Mouse (Mus musculus) embryo, embryonic 9.5 days (tissue): ENCODE measurements around the gene Plcb2.

Experiments
- DNase-seq: peaks from one replicate; pipeline ENCODE4 v3.0.0-alpha.2; 2017; ENCODE audit errors: extremely low spot score

The Plcb2 gene

GRCm38 (mm10) chr2:118728337-118728736 is at the start of gene Plcb2:
Gene Plcb2, minus strand, starts transcription at chr2:118728438.
- DNase-seq: no peak

- no peak for DNase-seq
These were observed 48.1 kb upstream of the Plcb2 start for GRCm38 (mm10) chr2:118776295-118776694.

GRCm38 (mm10) chr2:118775846-118776245 is 47.6 kb upstream of the Plcb2 start:
- DNase-seq: no peak

GRCm38 (mm10) chr2:118775396-118775795 is 47.2 kb upstream of the Plcb2 start:
- no peak for DNase-seq

GRCm38 (mm10) chr2:118774536-118774935 is 46.3 kb upstream of the Plcb2 start:
- DNase-seq: no peak

- no peak for DNase-seq
These were observed 44.1 kb upstream of the Plcb2 start, which contains the start of gene Phgr1 for GRCm38 (mm10) chr2:118772158-118772874. Gene Phgr1, plus strand, starts transcription at chr2:118772769.

- DNase-seq: no peak
These were observed 38.1 kb upstream of the Plcb2 start for GRCm38 (mm10) chr2:118766041-118767033.

- DNase-seq: no peak
These were observed 36.6 kb upstream of the Plcb2 start for GRCm38 (mm10) chr2:118764875-118765274.

- DNase-seq: peak; percentile 67
These were observed 36.0 kb upstream of the Plcb2 start for GRCm38 (mm10) chr2:118764094-118764831.

GRCm38 (mm10) chr2:118763469-118763868 is 35.2 kb upstream of the Plcb2 start:
- no peak for DNase-seq

- no peak for DNase-seq
These were observed 34.5 kb upstream of the Plcb2 start for GRCm38 (mm10) chr2:118762784-118763148.

- peak; percentile 60 for DNase-seq
These were observed 33.9 kb upstream of the Plcb2 start, which contains the start of gene Ccdc9b for GRCm38 (mm10) chr2:118761906-118762783. Gene Ccdc9b, minus strand, starts transcription at chr2:118762661.

GRCm38 (mm10) chr2:118761358-118761757 is 33.1 kb upstream of the Plcb2 start:
- DNase-seq: no peak

GRCm38 (mm10) chr2:118760311-118761025 is 32.2 kb upstream of the Plcb2 start:
- no peak for DNase-seq

- peak; percentile 61 for DNase-seq
These were observed 31.6 kb upstream of the Plcb2 start for GRCm38 (mm10) chr2:118759828-118760227.

GRCm38 (mm10) chr2:118756103-118756502 is 27.9 kb upstream of the Plcb2 start:
- no peak for DNase-seq

GRCm38 (mm10) chr2:118755407-118755806 is 27.2 kb upstream of the Plcb2 start:
- DNase-seq: no peak

- no peak for DNase-seq
These were observed 25.9 kb upstream of the Plcb2 start for GRCm38 (mm10) chr2:118754143-118754542.

- no peak for DNase-seq
These were observed 24.5 kb upstream of the Plcb2 start for GRCm38 (mm10) chr2:118752792-118753108.
